Mouse (Mus musculus): Measurements from ENCODE around the gene 1700102P08Rik. TPM values are rescaled to one million over a fixed set of nuclear protein-coding genes. Genes with fewer than 3 reads are reported as not detected.

The 1700102P08Rik gene
- polyA plus RNA-seq, 1 experiment from 2014 or later, result 1.2 TPM

GRCm38 (mm10) chr9:108401186-108401960 lies 8.8 kb downstream of the 1700102P08Rik start:
- WGBS, result 54% methylated on average over 7 of the region's 7 CpGs
- H3K9me3 ChIP-seq (ENCODE audit: control insufficient read depth, low read length), result no peaks in the 10 kb centered on the region
- no peaks in the 10 kb centered on the region for H3K36me3 ChIP-seq (ENCODE audit: control insufficient read depth, insufficient read depth, low read length)
- no peak overlapping the region for H3K27ac ChIP-seq (ENCODE audit: low read depth, low read length)
- no peaks in the 10 kb centered on the region for H3K27me3 ChIP-seq (ENCODE audit: control insufficient read depth, insufficient read depth, low read length)
- DNase-seq (ENCODE audit: low spot score, missing footprints), result no peak
- no peak for ATAC-seq (ENCODE audit: low FRiP score)
- H3K4me3 ChIP-seq (ENCODE audit: low read depth, low read length), result no peak overlapping the region
- no peak overlapping the region for H3K9ac ChIP-seq (ENCODE audit: low read length)
- H3K4me1 ChIP-seq (ENCODE audit: control insufficient read depth, insufficient read depth, low read length), result no peaks in the 10 kb centered on the region
- no peak overlapping the region for H3K4me2 ChIP-seq

- ATAC-seq (ENCODE audit: low FRiP score) (no peak), DNase-seq (ENCODE audit: low spot score, missing footprints) (no peak)
- no peaks in the 10 kb centered on the region for H3K9me3 ChIP-seq (ENCODE audit: control insufficient read depth, low read length)
- H3K4me3 ChIP-seq (ENCODE audit: low read depth, low read length), result no peak overlapping the region
- H3K36me3 ChIP-seq (ENCODE audit: control insufficient read depth, insufficient read depth, low read length), result no peaks in the 10 kb centered on the region
- H3K9ac ChIP-seq (ENCODE audit: low read length), result no peak overlapping the region
- no peaks in the 10 kb centered on the region for H3K4me1 ChIP-seq (ENCODE audit: control insufficient read depth, insufficient read depth, low read length)
- no peak overlapping the region for H3K27ac ChIP-seq (ENCODE audit: low read depth, low read length)
- 83% methylated on average over 4 of the region's 4 CpGs for WGBS
- no peak overlapping the region for H3K4me2 ChIP-seq
- no peaks in the 10 kb centered on the region for H3K27me3 ChIP-seq (ENCODE audit: control insufficient read depth, insufficient read depth, low read length)
Observed at GRCm38 (mm10) chr9:108403081-108403480, 10.5 kb downstream of the 1700102P08Rik start.

GRCm38 (mm10) chr9:108404451-108404850 lies 11.8 kb downstream of the 1700102P08Rik start:
- no peaks in the 10 kb centered on the region for H3K9me3 ChIP-seq (ENCODE audit: control insufficient read depth, low read length)
- DNase-seq (ENCODE audit: low spot score, missing footprints) (no peak), ATAC-seq (ENCODE audit: low FRiP score) (no peak)
- H3K27me3 ChIP-seq (ENCODE audit: control insufficient read depth, insufficient read depth, low read length), result no peaks in the 10 kb centered on the region
- no peak overlapping the region for H3K4me2 ChIP-seq
- H3K9ac ChIP-seq (ENCODE audit: low read length), result no peak overlapping the region
- no peak overlapping the region for H3K4me3 ChIP-seq (ENCODE audit: low read depth, low read length)
- no peaks in the 10 kb centered on the region for H3K36me3 ChIP-seq (ENCODE audit: control insufficient read depth, insufficient read depth, low read length)
- H3K27ac ChIP-seq (ENCODE audit: low read depth, low read length), result no peak overlapping the region
- H3K4me1 ChIP-seq (ENCODE audit: control insufficient read depth, insufficient read depth, low read length), result no peaks in the 10 kb centered on the region
- WGBS, result 79% methylated on average over 8 of the region's 8 CpGs

GRCm38 (mm10) chr9:108409535-108409934 lies 16.9 kb downstream of the 1700102P08Rik start:
- H3K9me3 ChIP-seq (ENCODE audit: control insufficient read depth, low read length), result no peaks in the 10 kb centered on the region
- ATAC-seq (ENCODE audit: low FRiP score) (no peak), DNase-seq (ENCODE audit: low spot score, missing footprints) (no peak)
- H3K27me3 ChIP-seq (ENCODE audit: control insufficient read depth, insufficient read depth, low read length), result no peaks in the 10 kb centered on the region
- H3K4me2 ChIP-seq, result no peak overlapping the region
- no peak overlapping the region for H3K9ac ChIP-seq (ENCODE audit: low read length)
- H3K4me1 ChIP-seq (ENCODE audit: control insufficient read depth, insufficient read depth, low read length), result no peaks in the 10 kb centered on the region
- H3K27ac ChIP-seq (ENCODE audit: low read depth, low read length), result no peak overlapping the region
- 90% methylated on average over 4 of the region's 4 CpGs for WGBS
- no peaks in the 10 kb centered on the region for H3K36me3 ChIP-seq (ENCODE audit: control insufficient read depth, insufficient read depth, low read length)
- H3K4me3 ChIP-seq (ENCODE audit: low read depth, low read length), result no peak overlapping the region

GRCm38 (mm10) chr9:108411381-108411942 lies 18.9 kb downstream of the 1700102P08Rik start:
- H3K9ac ChIP-seq (ENCODE audit: low read length), result no peak overlapping the region
- H3K36me3 ChIP-seq (ENCODE audit: control insufficient read depth, insufficient read depth, low read length), result no peaks in the 10 kb centered on the region
- no peaks in the 10 kb centered on the region for H3K27me3 ChIP-seq (ENCODE audit: control insufficient read depth, insufficient read depth, low read length)
- H3K4me1 ChIP-seq (ENCODE audit: control insufficient read depth, insufficient read depth, low read length), result no peaks in the 10 kb centered on the region
- no peak overlapping the region for H3K4me2 ChIP-seq
- 82% methylated on average over 9 of the region's 9 CpGs for WGBS
- no peak overlapping the region for H3K4me3 ChIP-seq (ENCODE audit: low read depth, low read length)
- ATAC-seq (ENCODE audit: low FRiP score) (no peak), DNase-seq (ENCODE audit: low spot score, missing footprints) (no peak)
- no peaks in the 10 kb centered on the region for H3K9me3 ChIP-seq (ENCODE audit: control insufficient read depth, low read length)
- no peak overlapping the region for H3K27ac ChIP-seq (ENCODE audit: low read depth, low read length)

- Histone ChIP-seq H3K9ac (ENCODE audit: low read length) (no peak overlapping the region), H3K4me1 (ENCODE audit: control insufficient read depth, insufficient read depth, low read length) (no peaks in the 10 kb centered on the region), H3K36me3 (ENCODE audit: control insufficient read depth, insufficient read depth, low read length) (no peaks in the 10 kb centered on the region), H3K27me3 (ENCODE audit: control insufficient read depth, insufficient read depth, low read length) (no peaks in the 10 kb centered on the region), H3K27ac (ENCODE audit: low read depth, low read length) (no peak overlapping the region), H3K9me3 (ENCODE audit: control insufficient read depth, low read length) (no peaks in the 10 kb centered on the region), H3K4me2 (no peak overlapping the region), H3K4me3 (ENCODE audit: low read depth, low read length) (no peak overlapping the region)
- no peak for ATAC-seq (ENCODE audit: low FRiP score)
- DNase-seq (ENCODE audit: low spot score, missing footprints), result no peak
- WGBS, result 85% methylated on average over 1 of the region's 1 CpGs
Observed at GRCm38 (mm10) chr9:108412221-108412620, 19.6 kb downstream of the 1700102P08Rik start.

GRCm38 (mm10) chr9:108428384-108428783 lies 35.8 kb downstream of the 1700102P08Rik start, which contains the start of gene Ccdc36:
Gene Ccdc36 (minus strand): TSS chr9:108428484.
- no peaks in the 10 kb centered on the region for H3K9me3 ChIP-seq (ENCODE audit: control insufficient read depth, low read length)
- DNase-seq (ENCODE audit: low spot score, missing footprints) (no peak), ATAC-seq (ENCODE audit: low FRiP score) (no peak)
- H3K4me2 ChIP-seq, result no peak within 1 kb of the TSS
- no peak within 1 kb of the TSS for H3K4me3 ChIP-seq (ENCODE audit: low read depth, low read length)
- H3K9ac ChIP-seq (ENCODE audit: low read length), result no peak within 1 kb of the TSS
- H3K27ac ChIP-seq (ENCODE audit: low read depth, low read length), result no peak within 1 kb of the TSS
- no peaks in the 10 kb centered on the region for H3K36me3 ChIP-seq (ENCODE audit: control insufficient read depth, insufficient read depth, low read length)
- H3K4me1 ChIP-seq (ENCODE audit: control insufficient read depth, insufficient read depth, low read length), result 0 out of 2 replicates have a peak, but pooled peaks cover 2% of the 10 kb centered on the region
- H3K27me3 ChIP-seq (ENCODE audit: control insufficient read depth, insufficient read depth, low read length), result no peaks in the 10 kb centered on the region

GRCm38 (mm10) chr9:108431431-108432067 lies 38.9 kb downstream of the 1700102P08Rik start:
- Histone ChIP-seq H3K36me3 (ENCODE audit: control insufficient read depth, insufficient read depth, low read length) (no peaks in the 10 kb centered on the region), H3K4me2 (peak overlapping the region; percentile 36), H3K27ac (ENCODE audit: low read depth, low read length) (no peak overlapping the region), H3K9ac (ENCODE audit: low read length) (0 out of 2 replicates have a peak overlapping the region, but pooled peaks have one; percentile 24), H3K27me3 (ENCODE audit: control insufficient read depth, insufficient read depth, low read length) (no peaks in the 10 kb centered on the region), H3K4me1 (ENCODE audit: control insufficient read depth, insufficient read depth, low read length) (peaks cover 6% of the 10 kb centered on the region; the same call in 1 of the 2 replicates), H3K4me3 (ENCODE audit: low read depth, low read length) (peak overlapping the region; percentile 16; the same call in 1 of the 2 replicates), H3K9me3 (ENCODE audit: control insufficient read depth, low read length) (no peaks in the 10 kb centered on the region; the same call in 1 of the 2 replicates)
- WGBS, result 55% methylated on average over 32 of the region's 32 CpGs
- DNase-seq (ENCODE audit: low spot score, missing footprints) (no peak), ATAC-seq (ENCODE audit: low FRiP score) (peak; percentile 55; the same call in 1 of the 2 replicates)

- H3K9ac ChIP-seq (ENCODE audit: low read length), result 0 out of 2 replicates have a peak within 1 kb of the TSS, but pooled peaks have one; percentile 20
- 37% methylated on average over 3 of the region's 3 CpGs for WGBS
- H3K27me3 ChIP-seq (ENCODE audit: control insufficient read depth, insufficient read depth, low read length), result no peaks in the 10 kb centered on the region
- H3K9me3 ChIP-seq (ENCODE audit: control insufficient read depth, low read length), result no peaks in the 10 kb centered on the region; the same call in 1 of the 2 replicates
- DNase-seq (ENCODE audit: low spot score, missing footprints) (no peak), ATAC-seq (ENCODE audit: low FRiP score) (no peak)
- H3K4me2 ChIP-seq, result no peak within 1 kb of the TSS
- no peak within 1 kb of the TSS for H3K27ac ChIP-seq (ENCODE audit: low read depth, low read length)
- H3K36me3 ChIP-seq (ENCODE audit: control insufficient read depth, insufficient read depth, low read length), result no peaks in the 10 kb centered on the region
- H3K4me3 ChIP-seq (ENCODE audit: low read depth, low read length), result no peak within 1 kb of the TSS
- H3K4me1 ChIP-seq (ENCODE audit: control insufficient read depth, insufficient read depth, low read length), result peaks cover 6% of the 10 kb centered on the region; the same call in 1 of the 2 replicates
Observed at GRCm38 (mm10) chr9:108436182-108436581, 43.6 kb downstream of the 1700102P08Rik start, which contains the start of gene BC048562. Gene BC048562 (plus strand): TSS chr9:108436482.

All from midbrain, embryonic 11.5 days (tissue).